Mouse (Mus musculus): ENCODE results near the gene Gm45799. TPM values are rescaled to one million over a fixed set of nuclear protein-coding genes. Genes with fewer than 3 reads are reported as not detected.
A peak's percentile ranks its signal among the peaks of the same experiment; 100 is the strongest.

The Gm45799 gene
- polyA plus RNA-seq, 1 experiment from 2014 or later, result 31.6 TPM

GRCm38 (mm10) chr7:105641936-105642335 lies 1.6 kb downstream of the Gm45799 start:
- 73% methylated on average over 3 of the region's 3 CpGs for whole genome bisulfite sequencing
- Histone ChIP-seq H3K4me2 (peak overlapping the region; percentile 89), H3K4me3 (peak overlapping the region; percentile 75), H3K27ac (replicated peaks) (peak overlapping the region; percentile 30; the same call in 1 of the 2 replicates), H3K27me3 (replicated peaks) (no peaks in the 10 kb centered on the region), H3K36me3 (peaks cover 53% of the 10 kb centered on the region), H3K9me3 (no peaks in the 10 kb centered on the region), H3K4me1 (peaks cover 34% of the 10 kb centered on the region), H3K9ac (peak overlapping the region; percentile 90; the same call in 1 of the 2 replicates)
- ATAC-seq (ENCODE audit: extremely low read depth, insufficient number of reproducible peaks, low FRiP score, low TSS enrichment), result no peak

GRCm38 (mm10) chr7:105650639-105651435 lies 10.5 kb downstream of the Gm45799 start, which contains the start of gene Dnhd1:
Dnhd1 (plus strand) TSS chr7:105650827.
- Histone ChIP-seq H3K36me3 (peaks cover 9% of the 10 kb centered on the region), H3K27me3 (replicated peaks) (no peaks in the 10 kb centered on the region), H3K9me3 (no peaks in the 10 kb centered on the region), H3K4me2 (peak within 1 kb of the TSS; percentile 87), H3K4me3 (peak within 1 kb of the TSS; percentile 51), H3K4me1 (peaks cover 11% of the 10 kb centered on the region), H3K27ac (replicated peaks) (peak within 1 kb of the TSS; percentile 57; the same call in 1 of the 2 replicates), H3K9ac (peak within 1 kb of the TSS; percentile 78)
- ATAC-seq (ENCODE audit: extremely low read depth, insufficient number of reproducible peaks, low FRiP score, low TSS enrichment), result peak; percentile 87
- 2% methylated on average over 17 of the region's 17 CpGs for WGBS

- 14% methylated on average over 13 of the region's 13 CpGs for WGBS
- Histone ChIP-seq H3K4me2 (peak overlapping the region; percentile 47), H3K4me1 (no peaks in the 10 kb centered on the region), H3K27me3 (replicated peaks) (peaks cover 9% of the 10 kb centered on the region), H3K36me3 (no peaks in the 10 kb centered on the region), H3K9ac (no peak overlapping the region), H3K9me3 (no peaks in the 10 kb centered on the region), H3K4me3 (0 out of 2 replicates have a peak overlapping the region, but pooled peaks have one; percentile 21), H3K27ac (replicated peaks) (no peak overlapping the region)
- no peak for ATAC-seq (ENCODE audit: extremely low read depth, insufficient number of reproducible peaks, low FRiP score, low TSS enrichment)
Measured at GRCm38 (mm10) chr7:105685541-105686197, 45.3 kb downstream of the Gm45799 start.

GRCm38 (mm10) chr7:105690875-105691274 lies 50.5 kb downstream of the Gm45799 start:
- ATAC-seq (ENCODE audit: extremely low read depth, insufficient number of reproducible peaks, low FRiP score, low TSS enrichment), result no peak
- Histone ChIP-seq H3K27me3 (replicated peaks) (peaks cover 3% of the 10 kb centered on the region; the same call in 1 of the 2 replicates), H3K27ac (replicated peaks) (no peak overlapping the region), H3K9me3 (no peaks in the 10 kb centered on the region), H3K4me3 (no peak overlapping the region), H3K4me1 (no peaks in the 10 kb centered on the region), H3K36me3 (no peaks in the 10 kb centered on the region), H3K4me2 (no peak overlapping the region), H3K9ac (no peak overlapping the region)
- 63% methylated on average over 1 of the region's 1 CpGs for WGBS

- WGBS, result 73% methylated on average over 16 of the region's 16 CpGs
- H3K4me2 ChIP-seq, result no peak overlapping the region
- H3K9ac ChIP-seq, result no peak overlapping the region
- no peaks in the 10 kb centered on the region for H3K36me3 ChIP-seq
- no peaks in the 10 kb centered on the region for H3K27me3 ChIP-seq (replicated peaks)
- H3K9me3 ChIP-seq, result no peaks in the 10 kb centered on the region
- H3K27ac ChIP-seq (replicated peaks), result no peak overlapping the region
- no peak overlapping the region for H3K4me3 ChIP-seq
- no peaks in the 10 kb centered on the region for H3K4me1 ChIP-seq
- ATAC-seq (ENCODE audit: extremely low read depth, insufficient number of reproducible peaks, low FRiP score, low TSS enrichment), result no peak
Measured at GRCm38 (mm10) chr7:105703184-105703583, 62.8 kb downstream of the Gm45799 start.

GRCm38 (mm10) chr7:105703816-105704215 lies 63.5 kb downstream of the Gm45799 start:
- WGBS, result 74% methylated on average over 4 of the region's 4 CpGs
- Histone ChIP-seq H3K4me1 (no peaks in the 10 kb centered on the region), H3K27ac (replicated peaks) (no peak overlapping the region), H3K27me3 (replicated peaks) (no peaks in the 10 kb centered on the region), H3K9me3 (no peaks in the 10 kb centered on the region), H3K4me3 (no peak overlapping the region), H3K9ac (no peak overlapping the region), H3K36me3 (no peaks in the 10 kb centered on the region), H3K4me2 (no peak overlapping the region)
- ATAC-seq (ENCODE audit: extremely low read depth, insufficient number of reproducible peaks, low FRiP score, low TSS enrichment), result no peak

- Histone ChIP-seq H3K36me3 (no peaks in the 10 kb centered on the region), H3K4me1 (no peaks in the 10 kb centered on the region), H3K9me3 (no peaks in the 10 kb centered on the region), H3K27me3 (replicated peaks) (no peaks in the 10 kb centered on the region), H3K9ac (no peak overlapping the region), H3K4me3 (no peak overlapping the region), H3K27ac (replicated peaks) (no peak overlapping the region), H3K4me2 (no peak overlapping the region)
- no peak for ATAC-seq (ENCODE audit: extremely low read depth, insufficient number of reproducible peaks, low FRiP score, low TSS enrichment)
- 77% methylated on average over 5 of the region's 5 CpGs for WGBS
Measured at GRCm38 (mm10) chr7:105708733-105709132, 68.4 kb downstream of the Gm45799 start.

- H3K4me1 ChIP-seq, result no peaks in the 10 kb centered on the region
- no peak overlapping the region for H3K4me2 ChIP-seq
- no peak overlapping the region for H3K27ac ChIP-seq (replicated peaks)
- H3K27me3 ChIP-seq (replicated peaks), result no peaks in the 10 kb centered on the region
- no peak for ATAC-seq (ENCODE audit: extremely low read depth, insufficient number of reproducible peaks, low FRiP score, low TSS enrichment)
- 53% methylated on average over 3 of the region's 3 CpGs for WGBS
- no peak overlapping the region for H3K4me3 ChIP-seq
- no peaks in the 10 kb centered on the region for H3K9me3 ChIP-seq
- H3K36me3 ChIP-seq, result no peaks in the 10 kb centered on the region
- no peak overlapping the region for H3K9ac ChIP-seq
Measured at GRCm38 (mm10) chr7:105715366-105715765, 75.0 kb downstream of the Gm45799 start.

- Histone ChIP-seq H3K27ac (replicated peaks) (no peak overlapping the region), H3K9ac (no peak overlapping the region), H3K4me3 (no peak overlapping the region), H3K36me3 (no peaks in the 10 kb centered on the region), H3K27me3 (replicated peaks) (no peaks in the 10 kb centered on the region), H3K4me1 (no peaks in the 10 kb centered on the region), H3K9me3 (no peaks in the 10 kb centered on the region), H3K4me2 (no peak overlapping the region)
- ATAC-seq (ENCODE audit: extremely low read depth, insufficient number of reproducible peaks, low FRiP score, low TSS enrichment), result no peak
- 64% methylated on average over 2 of the region's 2 CpGs for WGBS
Measured at GRCm38 (mm10) chr7:105721916-105722315, 81.6 kb downstream of the Gm45799 start.

- WGBS, result 77% methylated on average over 4 of the region's 4 CpGs
Measured at GRCm38 (mm10) chr7:105726144-105726979, 86.0 kb downstream of the Gm45799 start.

GRCm38 (mm10) chr7:105726980-105727325 lies 86.6 kb downstream of the Gm45799 start:
- Histone ChIP-seq H3K27me3 (replicated peaks) (no peaks in the 10 kb centered on the region), H3K27ac (replicated peaks) (no peak overlapping the region), H3K4me2 (no peak overlapping the region), H3K9ac (0 out of 2 replicates have a peak overlapping the region, but pooled peaks have one; percentile 21), H3K36me3 (peaks cover 35% of the 10 kb centered on the region), H3K9me3 (no peaks in the 10 kb centered on the region), H3K4me1 (no peaks in the 10 kb centered on the region), H3K4me3 (no peak overlapping the region)
- 87% methylated on average over 4 of the region's 4 CpGs for WGBS
- no peak for ATAC-seq (ENCODE audit: extremely low read depth, insufficient number of reproducible peaks, low FRiP score, low TSS enrichment)

More at GRCm38 (mm10) chr7:105726144-105726979, 86.0 kb downstream of the Gm45799 start:
- Histone ChIP-seq H3K9ac (0 out of 2 replicates have a peak overlapping the region, but pooled peaks have one; percentile 21), H3K36me3 (peaks cover 29% of the 10 kb centered on the region), H3K27ac (replicated peaks) (no peak overlapping the region), H3K4me3 (no peak overlapping the region), H3K4me2 (no peak overlapping the region), H3K9me3 (no peaks in the 10 kb centered on the region), H3K27me3 (replicated peaks) (no peaks in the 10 kb centered on the region), H3K4me1 (no peaks in the 10 kb centered on the region)
- no peak for ATAC-seq (ENCODE audit: extremely low read depth, insufficient number of reproducible peaks, low FRiP score, low TSS enrichment)
